Mouse (Mus musculus) megakaryocyte, embryonic 14.5 days (primary cell): ENCODE results near the gene Pitpna.

Experiments used
- FLI1 ChIP-seq: IDR thresholded peaks from 2 replicates; pipeline ENCODE4 v1.6.1; 2012; ENCODE audit warnings: low read length, inconsistent platforms, mixed read lengths
- GATA1 ChIP-seq: IDR thresholded peaks from 3 replicates; pipeline ENCODE4 v1.6.1; 2012; ENCODE audit warnings: mixed read lengths, low read length, inconsistent platforms, borderline replicate concordance

DNA sequence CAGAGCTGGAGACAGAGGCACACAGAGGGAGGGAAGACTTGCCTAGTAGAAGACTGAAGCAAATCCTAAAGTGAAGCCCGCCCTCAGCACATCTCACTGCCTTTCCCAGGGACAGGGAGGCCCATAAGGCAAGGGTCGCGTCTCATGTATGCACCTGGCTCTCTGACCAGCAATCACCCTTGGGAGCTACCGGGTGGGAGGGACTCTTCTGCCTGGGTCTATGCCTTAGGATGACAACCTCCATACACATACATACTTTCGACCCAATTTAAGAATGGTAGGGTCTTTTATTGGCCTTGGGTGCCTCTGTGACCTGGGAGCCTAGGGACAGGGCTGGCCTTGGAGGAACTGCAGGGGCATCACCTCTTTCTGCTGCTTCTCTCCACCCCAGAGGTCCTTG lies 85.5 kb downstream of the Pitpna start:
- no peak for TF ChIP-seq GATA1
- TF ChIP-seq FLI1 = no peak
